Mouse (Mus musculus) right cerebral cortex, postnatal 36 days (tissue): Measurements from ENCODE around the gene Fbxo46.

Experiments used
- DNase-seq, 2 experiments: peaks; one replicate each; pipeline ENCODE4 v3.0.0; 2022; ENCODE audit warnings: low spot score in 2 of 2, mixed read lengths in 1 of 2

Gene Fbxo46

GRCm38 (mm10) chr7:19169506-19169905 lies 49.8 kb downstream of the Fbxo46 start:
- DNase-seq = no peak

- peak; percentile 69 to 76 for DNase-seq
These were observed 50.5 kb downstream of the Fbxo46 start for GRCm38 (mm10) chr7:19170142-19170541.

- no peak for DNase-seq
These were observed 52.2 kb downstream of the Fbxo46 start for GRCm38 (mm10) chr7:19171831-19172230.

GRCm38 (mm10) chr7:19172874-19173273 lies 53.2 kb downstream of the Fbxo46 start:
- DNase-seq = peak in 1 of 2 experiments; percentile 66

GRCm38 (mm10) chr7:19175708-19176515 lies 56.3 kb downstream of the Fbxo46 start, which contains the start of gene Eml2:
Gene Eml2, plus strand, starts transcription at chr7:19176421.
- DNase-seq = peak; percentile 80 to 89

- peak in 1 of 2 experiments; percentile 84 for DNase-seq
These were observed 56.9 kb downstream of the Fbxo46 start for GRCm38 (mm10) chr7:19176516-19176947.

- DNase-seq = no peak
These were observed 57.6 kb downstream of the Fbxo46 start for GRCm38 (mm10) chr7:19177216-19177615.

GRCm38 (mm10) chr7:19178035-19178434 lies 58.4 kb downstream of the Fbxo46 start:
- peak in 1 of 2 experiments; percentile 54 for DNase-seq

GRCm38 (mm10) chr7:19178443-19179092 lies 58.9 kb downstream of the Fbxo46 start:
- peak; percentile 68 to 74 for DNase-seq

GRCm38 (mm10) chr7:19179173-19179572 lies 59.5 kb downstream of the Fbxo46 start:
- DNase-seq = peak; percentile 65 to 70

- DNase-seq = no peak
These were observed 60.3 kb downstream of the Fbxo46 start for GRCm38 (mm10) chr7:19179936-19180335.

- DNase-seq = no peak
These were observed 61.3 kb downstream of the Fbxo46 start for GRCm38 (mm10) chr7:19180862-19181429.

GRCm38 (mm10) chr7:19184250-19184649 lies 64.6 kb downstream of the Fbxo46 start:
- no peak for DNase-seq

GRCm38 (mm10) chr7:19184758-19185157 lies 65.1 kb downstream of the Fbxo46 start:
- DNase-seq = no peak
